Mouse (Mus musculus) spleen, postnatal 10 days (tissue): ENCODE data around the gene Skida1.

ENCODE experiments used
- DNase-seq, 2 experiments: peaks; one replicate each; pipeline ENCODE4 v3.0.0; 2021 to 2022; ENCODE audit warnings: low spot score in 2 of 2

The Skida1 gene

DNA sequence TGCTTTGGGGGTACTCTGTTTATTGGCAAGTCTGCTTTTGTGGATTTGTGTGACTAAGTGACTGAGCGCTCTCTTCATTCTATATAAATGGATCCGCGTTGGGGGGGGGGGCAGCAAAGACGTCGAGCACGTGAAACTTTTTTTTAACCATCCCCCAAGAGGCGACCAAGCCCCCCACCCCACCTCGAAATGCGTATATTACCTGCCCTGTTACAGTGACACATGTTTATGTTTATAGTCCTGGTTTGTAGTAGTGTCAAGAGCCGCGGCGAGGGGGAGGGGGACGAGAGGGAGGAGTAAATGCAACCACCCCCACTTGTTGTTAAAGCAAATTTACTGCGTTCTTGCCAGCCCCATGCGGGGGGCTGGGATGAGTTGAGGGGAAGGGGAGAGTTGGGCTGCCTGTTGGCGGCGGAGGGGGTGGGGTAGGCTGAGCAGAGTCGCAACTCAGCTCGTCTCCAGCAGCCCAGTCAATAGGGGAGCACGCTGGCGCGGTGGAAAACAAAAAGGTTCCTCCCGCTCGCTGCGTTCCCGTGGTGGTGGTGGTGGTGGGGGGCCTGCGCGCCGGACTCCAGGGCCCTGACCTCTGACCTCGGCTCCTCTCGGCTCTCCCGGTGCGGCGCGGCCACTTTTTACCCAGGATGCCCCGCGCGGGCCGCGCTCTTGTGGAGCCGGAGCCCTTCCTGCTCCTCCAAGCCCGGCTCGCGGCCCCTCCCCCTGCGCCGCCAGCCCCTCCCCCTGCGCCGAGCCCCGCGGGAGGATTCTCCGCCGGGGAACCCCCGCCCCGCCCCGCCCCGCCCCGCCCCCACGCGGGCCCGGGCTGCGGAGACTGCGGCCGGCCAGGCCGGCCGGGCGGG is 7.3 kb upstream of the Skida1 start:
- peak; percentile 95 to 96 for DNase-seq

DNA sequence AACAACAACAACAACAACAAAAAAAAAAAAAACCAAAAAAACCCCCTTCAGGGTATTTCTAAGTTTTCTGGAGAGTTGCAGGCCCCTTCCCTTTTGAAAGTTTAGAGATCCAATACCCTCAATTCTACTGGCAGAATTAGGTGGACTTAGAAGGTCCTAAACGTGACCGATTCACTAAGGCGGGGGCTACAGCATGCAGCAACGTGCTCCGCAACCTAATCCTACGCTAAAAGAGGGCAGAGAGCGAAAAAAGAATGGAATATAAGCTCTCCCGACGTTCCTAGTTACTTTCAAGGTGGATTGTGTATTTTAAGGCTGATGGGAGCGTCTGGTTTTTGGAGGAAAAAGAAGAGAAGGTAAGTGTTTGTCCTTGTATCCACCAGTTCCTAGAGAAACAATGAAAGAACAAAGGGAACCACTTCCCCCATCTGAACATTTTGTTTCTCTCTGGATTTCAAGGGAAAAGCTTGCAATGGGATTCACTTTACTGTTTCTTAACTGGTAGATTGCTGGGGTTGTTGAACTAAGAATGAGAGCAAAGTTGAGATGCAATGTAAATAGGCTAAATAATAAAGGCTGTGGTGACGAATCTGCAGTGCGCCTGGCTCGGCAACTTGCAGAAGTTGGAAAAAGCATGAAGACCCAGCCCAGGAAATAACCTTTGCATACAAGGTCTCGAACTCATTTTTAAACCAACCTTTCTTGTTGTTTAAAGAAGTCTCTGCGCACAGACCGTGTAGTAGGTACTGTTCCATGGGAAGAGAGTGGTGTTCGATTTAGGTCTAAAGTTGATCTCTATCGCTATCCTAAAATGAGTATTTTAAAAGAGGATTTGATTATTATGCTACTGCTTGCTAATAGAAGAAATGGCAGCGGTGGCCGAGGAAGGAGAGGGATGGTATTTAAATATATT is 6.4 kb upstream of the Skida1 start, which contains the start of gene Mllt10:
Gene Mllt10, plus strand, starts transcription at position 222 of the 913 bp plus-strand sequence.
- DNase-seq: peak in 1 of 2 experiments; percentile 32

DNA sequence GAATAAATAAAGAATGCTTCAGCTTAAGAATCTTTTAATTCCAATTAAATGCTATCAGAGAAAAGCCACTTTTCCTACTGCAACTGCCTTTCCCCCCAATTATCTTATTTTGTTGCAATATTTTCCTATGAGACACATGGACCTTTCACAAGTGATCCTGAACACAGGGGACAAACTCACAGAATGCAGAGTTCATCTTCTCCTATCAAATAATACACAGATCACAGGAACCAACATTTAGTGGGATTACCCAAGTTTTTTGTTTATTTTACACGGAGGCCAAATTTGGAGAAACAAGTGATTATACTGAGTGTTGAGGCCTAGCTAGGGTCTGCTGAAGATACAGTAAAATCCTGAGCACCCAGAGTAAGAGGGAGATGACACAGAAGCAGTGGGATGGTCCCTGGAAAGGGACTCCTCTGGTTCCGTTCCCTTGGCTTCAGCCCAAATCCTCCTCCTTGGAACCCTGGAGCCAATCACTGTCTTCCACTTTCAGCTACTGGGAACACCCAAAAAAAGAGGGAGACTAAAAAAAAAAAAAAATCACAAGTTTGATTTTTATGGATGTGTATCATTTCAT is 5.2 kb upstream of the Skida1 start:
- DNase-seq: no peak

DNA sequence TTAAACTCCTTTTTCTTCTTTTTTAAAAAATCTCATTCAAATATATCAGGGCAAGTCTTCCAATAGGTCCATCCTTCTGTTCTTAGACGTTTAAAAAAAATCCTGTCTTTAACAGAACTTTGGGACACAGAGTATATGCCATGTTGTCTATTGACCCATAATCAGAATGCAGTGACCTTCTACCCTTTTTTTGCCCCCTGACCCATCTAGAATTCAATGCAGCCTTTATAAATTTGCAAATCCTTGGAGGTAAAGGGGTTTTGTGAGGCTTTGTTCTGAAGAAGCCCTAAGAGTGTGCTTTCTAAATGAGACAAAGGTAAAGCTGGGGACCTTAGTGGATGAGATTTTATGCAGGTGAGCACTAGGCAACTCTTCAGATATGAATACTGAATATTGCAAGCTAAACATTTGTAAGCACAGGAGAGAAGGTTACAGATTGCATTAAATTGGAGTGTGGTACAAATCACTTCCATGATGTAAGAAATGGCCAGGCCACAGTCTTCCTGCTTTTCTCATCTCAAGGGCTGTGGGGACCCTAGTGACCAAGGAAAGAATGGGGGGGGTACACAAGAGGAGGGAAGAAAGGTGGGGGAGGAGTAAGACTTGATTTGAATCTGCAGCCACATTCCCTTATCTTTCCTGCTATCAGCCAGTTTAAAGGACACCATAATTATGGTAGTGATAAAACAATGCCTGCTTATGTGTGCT is 4.5 kb upstream of the Skida1 start:
- no peak for DNase-seq

DNA sequence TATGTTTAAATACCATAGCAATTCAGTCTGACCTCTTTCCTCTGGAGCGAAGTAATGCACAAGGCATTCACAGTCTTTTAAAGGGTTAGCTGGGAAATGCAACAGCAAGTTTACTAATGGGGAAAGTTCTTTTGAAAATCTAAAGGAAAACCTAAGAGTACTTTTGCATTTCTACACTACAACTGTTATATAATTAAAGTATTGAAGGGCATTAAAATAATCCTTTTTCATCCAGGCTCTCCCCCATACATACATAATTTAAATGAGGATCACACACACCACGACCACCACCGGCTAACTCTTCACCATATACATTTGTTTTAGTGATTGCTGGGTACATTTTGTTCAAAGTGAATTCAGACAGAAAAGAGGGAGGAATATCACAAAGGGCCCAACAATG is 3.7 kb upstream of the Skida1 start:
- no peak for DNase-seq

DNA sequence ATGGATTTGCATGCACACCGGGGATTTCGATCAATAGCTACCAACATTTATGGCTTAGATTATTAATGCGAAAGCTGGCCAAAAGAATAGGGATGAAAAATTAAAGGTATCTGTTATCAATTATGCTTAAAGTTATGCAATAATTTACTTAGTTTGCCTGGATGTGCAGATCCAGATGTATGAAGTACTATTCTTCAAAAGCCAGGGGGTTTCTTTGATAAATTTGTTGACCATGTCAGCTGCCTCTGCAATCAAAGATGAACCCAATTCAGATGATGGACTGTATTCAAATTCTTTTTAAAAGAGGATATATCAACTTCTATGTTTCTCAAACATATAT is 3.0 kb upstream of the Skida1 start:
- no peak for DNase-seq

DNA sequence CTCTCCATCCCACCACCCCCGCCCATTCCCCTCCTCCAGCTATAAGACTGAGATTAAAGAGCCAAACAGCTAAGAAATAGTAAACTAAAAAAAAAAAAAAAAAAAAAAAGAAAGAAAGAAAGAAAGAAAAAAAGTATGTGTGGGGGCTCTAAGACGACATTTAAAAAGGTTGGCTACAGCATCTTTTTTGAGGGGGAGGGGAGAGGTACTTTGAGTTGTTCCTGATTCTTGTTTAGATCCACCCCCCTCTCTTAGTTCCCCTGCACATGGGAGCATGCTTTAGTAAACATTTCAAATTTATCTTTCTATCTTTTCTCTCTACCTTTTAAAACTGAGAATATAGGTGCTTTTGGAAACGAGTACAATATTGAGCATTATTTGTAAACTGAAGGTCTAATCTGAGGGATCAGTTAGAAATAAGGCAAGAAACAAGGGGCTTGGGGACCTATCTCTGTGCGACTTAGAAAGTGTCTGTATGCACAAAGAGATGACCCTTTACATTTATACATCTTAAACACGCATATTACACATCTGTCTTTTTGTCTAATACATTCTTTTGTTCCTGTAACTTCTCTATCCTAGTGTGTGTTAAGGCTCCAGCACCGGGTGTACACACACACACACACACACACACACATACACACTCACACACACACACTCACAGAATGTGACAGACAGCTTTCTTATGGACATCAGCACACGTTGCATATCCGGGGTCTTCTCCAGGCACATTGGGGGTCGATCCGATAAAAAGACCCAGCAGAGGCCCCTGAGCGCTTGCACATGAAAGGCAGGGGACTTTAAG is 2.4 kb upstream of the Skida1 start:
- DNase-seq: no peak

DNA sequence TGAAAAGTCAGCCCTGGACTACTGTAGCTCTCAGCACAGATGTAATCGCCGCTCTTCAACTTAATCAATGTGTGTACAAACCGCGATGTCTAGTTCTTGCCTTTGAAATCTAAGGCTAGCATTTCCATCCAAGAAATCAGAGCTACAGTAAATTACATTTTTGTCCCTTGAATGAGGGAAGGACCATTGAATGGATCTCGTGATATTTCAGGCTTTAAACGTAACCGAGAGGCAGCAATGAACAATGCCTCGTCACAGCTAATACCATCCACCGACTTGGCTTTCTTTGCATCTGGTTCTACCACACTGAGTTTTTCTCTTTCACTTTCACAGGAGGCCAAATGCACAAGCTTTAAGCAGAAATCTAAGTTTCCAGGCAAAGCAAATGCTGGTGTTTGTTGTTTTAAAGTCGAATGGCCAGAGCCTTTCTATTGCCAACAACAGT is 1.7 kb upstream of the Skida1 start:
- DNase-seq: no peak

DNA sequence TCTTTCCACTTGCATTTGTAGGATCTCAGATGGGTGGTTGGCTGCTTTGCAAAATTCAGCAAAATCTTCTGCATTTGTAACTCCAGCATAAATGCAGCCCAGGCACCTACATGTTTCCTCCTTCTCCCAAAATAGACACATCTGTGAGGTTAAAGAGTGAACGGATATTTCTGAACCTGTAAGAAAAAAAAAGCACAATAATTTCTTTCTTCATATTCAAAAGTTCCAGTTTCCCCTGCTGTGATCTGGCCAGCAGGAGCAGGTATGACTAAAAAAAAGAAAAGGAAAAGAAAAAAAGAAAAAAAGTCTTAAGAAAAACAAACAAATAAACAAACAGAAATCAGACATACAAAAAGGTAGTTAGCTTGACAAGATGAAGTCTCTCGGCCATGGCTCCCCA is 1.2 kb upstream of the Skida1 start:
- no peak for DNase-seq

DNA sequence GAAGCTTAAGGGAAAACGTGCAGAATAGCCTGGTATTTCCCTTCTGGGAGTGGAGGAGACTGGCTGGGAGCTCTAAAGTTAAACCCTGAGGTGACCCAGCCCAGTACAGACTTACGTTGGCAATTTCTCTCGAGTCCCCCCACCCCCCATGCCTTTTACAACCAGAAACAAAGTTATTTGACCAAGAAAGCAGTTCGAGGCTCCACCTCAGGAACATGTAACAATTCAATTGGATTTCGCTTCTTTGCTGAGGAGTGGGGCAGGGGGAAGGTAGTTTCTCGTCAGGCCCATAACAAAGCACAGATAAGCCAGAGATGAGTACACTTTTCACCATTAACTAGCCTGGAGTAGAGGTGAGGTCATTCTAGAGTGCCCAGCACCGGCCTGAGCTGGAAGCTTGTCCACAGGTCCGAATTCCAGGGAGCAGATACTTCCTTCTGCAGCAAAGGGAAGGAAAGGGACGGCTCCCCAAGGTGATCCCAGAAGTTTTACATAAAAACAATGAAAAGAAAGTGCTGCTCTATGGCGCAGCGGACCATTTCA is 499 bp upstream of the Skida1 start:
- DNase-seq: no peak

DNA sequence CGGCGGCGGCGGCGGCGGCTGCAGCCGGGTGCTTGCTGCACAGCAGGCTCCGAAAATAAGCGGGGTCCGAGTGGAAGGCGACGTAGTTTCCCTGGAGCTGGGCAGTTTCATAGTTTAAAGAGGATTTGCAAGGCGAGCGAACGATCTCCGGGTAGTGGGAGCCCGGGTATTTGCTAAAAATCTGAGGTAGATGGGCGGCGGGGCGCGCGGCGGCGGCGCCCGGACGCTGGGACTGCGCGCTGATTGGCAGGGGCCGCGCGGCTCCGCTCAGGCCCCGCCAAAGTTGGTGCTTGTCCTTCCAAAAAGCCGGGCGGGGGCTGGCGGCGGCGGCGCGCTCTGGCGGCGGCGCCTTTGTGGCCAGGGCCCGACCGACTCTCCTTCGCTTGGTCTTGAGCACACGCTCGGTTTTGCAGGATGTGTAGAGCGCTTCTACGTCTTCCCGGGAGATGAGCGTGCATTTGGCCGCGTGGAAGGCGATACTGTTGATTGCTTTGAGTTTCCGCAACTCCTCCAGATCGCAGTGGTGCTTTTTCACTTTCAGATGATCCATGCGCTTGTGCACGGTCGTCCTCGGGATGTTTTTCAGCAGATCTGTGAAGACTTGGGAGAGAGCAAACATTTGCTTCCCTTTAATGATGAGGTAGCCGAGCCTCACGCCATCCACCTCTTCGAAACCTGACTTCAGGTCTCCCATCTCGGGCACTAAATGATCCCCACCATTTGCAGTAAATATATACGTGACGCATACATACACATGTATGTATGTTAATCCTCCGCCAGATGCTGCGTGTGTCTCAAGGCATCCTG is 1.0 kb downstream of the Skida1 start:
- DNase-seq: peak; percentile 61 to 66

DNA sequence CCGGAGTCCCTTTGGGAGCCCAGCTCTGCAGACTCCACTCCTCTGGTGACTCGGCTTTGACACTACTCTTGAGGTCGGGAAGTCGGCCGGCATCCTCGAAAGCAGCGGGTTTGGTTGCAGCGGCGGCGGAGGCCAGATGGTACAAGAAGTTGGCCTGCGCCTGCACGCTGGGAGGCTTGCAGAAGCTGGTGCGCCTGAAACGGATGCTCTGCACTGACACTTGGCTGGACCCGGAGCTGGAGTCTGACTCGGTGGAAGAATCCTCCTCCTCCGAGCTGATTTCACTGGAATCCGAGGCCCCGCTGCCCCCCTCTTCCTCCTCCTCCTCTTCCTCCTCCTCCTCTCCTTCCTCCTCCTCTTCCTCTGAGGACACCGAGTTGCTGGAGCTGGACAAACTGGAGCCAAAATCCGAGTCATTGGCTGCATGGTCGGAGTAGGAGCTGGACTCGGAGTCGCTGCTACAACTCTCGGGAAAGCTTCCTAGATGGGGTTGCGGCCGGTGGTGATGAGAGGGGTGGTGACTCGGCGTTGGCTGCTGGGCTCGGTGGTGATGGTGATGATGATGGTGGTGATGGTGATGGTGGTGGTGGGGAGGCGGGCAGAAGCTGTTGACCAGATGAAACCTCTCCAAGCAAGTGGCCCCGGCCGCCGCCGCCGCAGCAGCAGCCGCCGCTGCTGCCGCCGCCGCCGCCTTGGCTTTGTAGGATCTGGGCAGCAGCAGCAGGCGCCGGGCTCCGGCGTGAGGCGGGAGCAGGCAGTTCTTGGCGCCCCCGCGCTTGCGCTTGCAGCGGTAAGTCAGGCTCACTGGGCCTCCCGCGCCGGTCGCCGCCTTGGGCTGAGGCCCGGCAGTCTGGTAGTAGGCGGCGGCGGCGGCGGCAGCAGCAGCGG is 1.8 kb downstream of the Skida1 start:
- DNase-seq: peak in 1 of 2 experiments; percentile 65

DNA sequence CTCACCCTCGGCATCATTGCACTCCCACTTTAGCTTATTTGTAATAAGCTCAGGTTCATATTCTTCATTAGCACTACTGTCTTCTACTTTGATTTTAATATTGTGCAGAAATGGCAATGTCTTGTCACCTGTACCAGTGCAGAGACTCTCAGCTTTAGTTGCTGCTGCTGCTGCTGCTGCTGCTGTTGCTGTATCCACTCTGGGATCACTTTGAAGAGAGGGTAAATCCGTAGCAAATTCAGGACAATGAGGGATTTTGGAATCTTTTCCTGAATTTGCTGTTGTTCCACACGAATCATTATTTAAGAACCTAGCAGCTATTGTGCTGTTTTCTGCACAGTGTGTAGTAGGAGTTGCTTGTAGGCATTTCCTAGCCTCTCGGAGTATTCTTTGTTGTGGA is 2.7 kb downstream of the Skida1 start:
- no peak for DNase-seq

DNA sequence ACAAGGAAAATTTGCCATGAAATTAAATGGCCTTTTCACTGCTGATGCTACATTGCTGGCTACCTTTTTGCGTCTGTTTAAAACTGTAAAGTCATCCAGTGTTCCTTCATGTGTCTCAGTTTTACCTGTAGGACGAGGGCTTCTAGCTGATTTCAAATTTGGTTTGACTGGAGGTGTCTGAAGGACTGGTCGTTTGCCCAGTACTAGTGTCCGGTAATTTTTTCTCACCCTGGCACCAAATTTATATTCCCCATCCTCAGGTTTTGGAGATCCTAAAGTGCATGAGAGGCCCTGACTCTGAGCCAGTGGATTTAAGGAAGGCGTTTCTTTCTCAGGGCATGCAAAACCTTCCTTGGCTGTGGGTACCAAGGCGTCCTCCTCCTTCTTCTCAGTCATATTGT is 3.1 kb downstream of the Skida1 start:
- no peak for DNase-seq

DNA sequence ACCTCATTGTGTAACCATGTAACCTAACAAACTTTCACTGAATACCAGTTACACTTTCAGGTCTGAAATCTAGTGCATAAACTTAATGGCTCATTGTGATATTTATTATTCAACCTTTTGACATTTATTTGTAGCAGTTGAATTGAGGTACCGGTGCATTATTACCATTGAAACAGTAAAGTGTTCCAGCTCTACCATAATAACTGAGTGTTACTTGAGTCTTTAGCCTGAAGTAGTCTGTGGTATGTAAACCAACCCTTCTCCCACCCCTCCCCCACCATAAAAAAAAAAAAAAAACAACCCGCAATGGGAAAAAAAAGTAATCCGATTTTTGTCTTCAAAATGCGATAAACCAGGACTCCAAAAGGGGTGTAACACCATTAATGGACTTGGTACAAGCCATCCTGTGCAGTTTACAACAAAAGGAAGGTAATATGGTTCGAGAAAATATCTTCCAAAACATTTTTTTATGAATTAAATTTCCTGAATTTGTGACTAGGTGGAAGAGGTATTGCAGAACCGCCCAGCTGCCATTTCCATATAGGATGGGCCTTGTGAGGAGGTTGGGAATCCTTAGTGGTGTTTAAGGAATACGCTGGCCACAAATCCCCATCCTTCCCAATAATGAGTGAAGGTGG is 3.6 kb downstream of the Skida1 start:
- DNase-seq: no peak

DNA sequence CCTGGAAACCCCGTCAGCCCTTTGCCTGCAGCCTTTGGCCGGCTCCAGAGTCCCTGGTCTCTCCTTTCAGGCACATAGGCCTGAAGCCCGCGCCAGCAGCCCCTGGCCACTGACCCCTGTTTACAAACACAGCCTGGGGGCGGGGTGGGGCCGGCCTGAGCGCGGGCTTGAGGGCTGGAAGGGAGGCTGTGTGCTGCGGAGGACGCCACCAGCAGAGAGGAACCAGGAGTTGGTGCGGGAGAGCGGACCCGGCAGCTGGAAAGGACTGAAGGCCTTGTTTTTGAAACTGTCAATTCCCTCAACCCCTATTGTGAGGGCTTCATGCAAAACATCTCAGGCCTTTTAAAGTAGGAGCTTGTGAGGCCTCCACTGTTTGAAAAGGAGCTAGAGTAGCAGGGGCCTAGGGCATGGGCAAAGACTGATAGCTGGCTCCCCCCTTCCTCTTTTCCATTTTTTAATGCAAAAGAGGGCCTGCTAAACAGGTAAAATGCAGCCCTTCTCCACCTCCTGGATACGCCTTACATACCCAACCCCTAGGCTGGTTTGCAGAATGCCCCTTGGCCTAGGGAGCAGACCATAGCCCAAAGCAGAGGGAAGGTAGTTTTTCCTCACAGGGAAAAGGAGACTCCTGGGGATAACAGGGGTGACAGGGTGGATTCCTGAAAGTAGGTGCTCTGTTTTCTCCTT is 7.5 kb downstream of the Skida1 start:
- DNase-seq: no peak

DNA sequence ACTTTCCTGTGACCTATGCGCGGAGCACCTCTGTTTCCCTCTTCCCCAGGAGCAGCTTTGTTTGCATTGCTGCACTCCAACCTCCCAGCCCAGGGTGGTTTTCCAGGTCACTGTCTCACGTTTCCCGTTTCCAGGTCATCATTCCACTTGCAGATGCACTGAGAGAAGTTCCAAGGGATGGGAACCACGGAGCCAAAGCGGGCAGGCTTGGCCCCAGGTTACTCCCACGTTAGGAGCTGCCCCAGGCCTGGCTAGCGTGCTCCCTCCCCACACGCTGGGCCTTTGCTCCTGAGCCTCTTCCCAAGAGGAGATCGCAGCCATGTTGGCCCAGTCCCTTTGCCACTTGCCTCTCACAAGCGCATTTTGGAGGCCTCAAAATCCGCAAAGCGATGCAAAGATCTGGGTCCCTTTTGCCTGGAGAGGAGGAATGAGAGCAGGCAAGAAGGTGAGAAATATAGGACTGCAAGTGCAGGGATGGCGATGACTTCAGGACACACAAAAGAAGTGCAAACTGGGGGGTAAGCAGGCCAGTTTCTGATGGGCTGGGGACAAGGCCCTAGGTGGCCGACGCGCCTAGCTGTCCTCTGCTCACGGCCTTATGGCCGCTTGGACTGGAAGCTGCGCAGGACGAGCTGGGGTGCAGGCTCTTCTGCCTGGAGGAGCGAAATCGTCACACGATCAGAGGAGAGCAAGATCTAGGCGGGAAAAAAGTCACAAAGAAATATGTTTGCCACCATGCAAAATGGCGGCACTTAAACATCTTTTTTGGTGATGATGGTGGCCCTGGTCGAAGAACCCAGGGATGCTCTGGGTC is 8.3 kb downstream of the Skida1 start:
- DNase-seq: no peak
